Mouse (Mus musculus) spleen, adult 2 months (tissue): ENCODE measurements around the gene Arhgap10.

ENCODE experiments used
- CTCF ChIP-seq: fragments of 200-500 bp; IDR thresholded peaks from 2 replicates; pipeline ENCODE4 v1.5.1; 2011; ENCODE audit warnings: mild to moderate bottlenecking, inconsistent platforms; ENCODE audit not compliant: insufficient read depth, insufficient read length, insufficient replicate concordance; ENCODE audit errors: extremely low read depth
- POLR2A ChIP-seq: fragments of 200-500 bp; IDR thresholded peaks from 2 replicates; pipeline ENCODE4 v1.6.1; 2011; ENCODE audit warnings: low read depth, low read length, inconsistent platforms

- TF ChIP-seq CTCF, result no peak
- TF ChIP-seq POLR2A, result no peak
These were observed 106.5 kb downstream of the Arhgap10 start for GRCm38 (mm10) chr8:77411262-77411661.
